Mouse (Mus musculus): ENCODE results near the gene Fam8a1. TPM values are rescaled to one million over a fixed set of nuclear protein-coding genes. Genes with fewer than 3 reads are reported as not detected.

The Fam8a1 gene
- polyA plus RNA-seq, 1 experiment: 16.9 TPM

- Histone ChIP-seq H3K4me1 (ENCODE audit: control insufficient read depth, insufficient read depth, low read length) (no peaks in the 10 kb centered on the region), H3K4me3 (replicated peaks; ENCODE audit: extremely low read depth, low read depth, low read length) (no peak overlapping the region)
- DNase-seq: no peak
- TF ChIP-seq CTCF (IDR thresholded peaks at IDR 0.05; ENCODE audit: insufficient read depth, low read length) (no peak), POLR2A (IDR thresholded peaks at IDR 0.05; ENCODE audit: borderline replicate concordance, extremely low read depth, low read depth, low read length) (no peak)
- WGBS: 86% methylated on average over 10 of the region's 10 CpGs
These were observed 28.5 kb upstream of the Fam8a1 start for GRCm38 (mm10) chr13:46640608-46641468.

- DNase-seq: no peak
- Histone ChIP-seq H3K4me1 (ENCODE audit: control insufficient read depth, insufficient read depth, low read length) (no peaks in the 10 kb centered on the region), H3K4me3 (replicated peaks; ENCODE audit: extremely low read depth, low read depth, low read length) (no peak overlapping the region)
- 87% methylated on average over 4 of the region's 4 CpGs for WGBS
- TF ChIP-seq CTCF (IDR thresholded peaks at IDR 0.05; ENCODE audit: insufficient read depth, low read length): peak; percentile 23; the same call in 1 of the 2 replicates
- TF ChIP-seq POLR2A (IDR thresholded peaks at IDR 0.05; ENCODE audit: borderline replicate concordance, extremely low read depth, low read depth, low read length): no peak
These were observed 27.0 kb upstream of the Fam8a1 start for GRCm38 (mm10) chr13:46642318-46642717.

DNA sequence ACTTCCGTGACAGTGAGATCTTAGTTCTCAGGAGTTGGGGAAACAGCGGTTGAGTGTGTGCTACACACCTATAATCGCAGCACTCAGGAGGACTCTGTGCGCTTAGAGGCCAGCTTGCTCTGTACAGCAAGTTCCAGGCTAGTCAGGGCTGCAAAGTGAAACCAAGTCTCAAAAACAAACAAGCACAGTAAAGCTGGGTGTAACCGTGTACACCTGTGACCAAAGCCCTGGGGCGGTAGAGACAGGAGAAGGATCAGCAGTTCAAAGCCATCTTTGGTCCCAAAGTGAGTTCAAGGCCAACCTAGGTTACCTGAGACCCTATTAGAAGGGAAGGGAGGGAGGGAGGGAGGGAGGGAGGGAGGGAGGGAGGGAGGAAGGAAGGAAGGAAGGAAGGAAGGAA lies 25.1 kb upstream of the Fam8a1 start:
- no peak for DNase-seq
- TF ChIP-seq POLR2A (IDR thresholded peaks at IDR 0.05; ENCODE audit: borderline replicate concordance, extremely low read depth, low read depth, low read length) (no peak), CTCF (IDR thresholded peaks at IDR 0.05; ENCODE audit: insufficient read depth, low read length) (no peak)
- Histone ChIP-seq H3K4me1 (ENCODE audit: control insufficient read depth, insufficient read depth, low read length) (no peaks in the 10 kb centered on the region), H3K4me3 (replicated peaks; ENCODE audit: extremely low read depth, low read depth, low read length) (no peak overlapping the region)
- WGBS: 73% methylated on average over 6 of the region's 6 CpGs

- TF ChIP-seq POLR2A (IDR thresholded peaks at IDR 0.05; ENCODE audit: borderline replicate concordance, extremely low read depth, low read depth, low read length) (no peak), CTCF (IDR thresholded peaks at IDR 0.05; ENCODE audit: insufficient read depth, low read length) (no peak)
- DNase-seq: no peak
- Histone ChIP-seq H3K4me3 (replicated peaks; ENCODE audit: extremely low read depth, low read depth, low read length) (no peak overlapping the region), H3K4me1 (ENCODE audit: control insufficient read depth, insufficient read depth, low read length) (no peaks in the 10 kb centered on the region)
- WGBS: 86% methylated on average over 6 of the region's 6 CpGs
These were observed 23.8 kb upstream of the Fam8a1 start for GRCm38 (mm10) chr13:46645476-46645875.

- Histone ChIP-seq H3K4me1 (ENCODE audit: control insufficient read depth, insufficient read depth, low read length) (no peaks in the 10 kb centered on the region), H3K4me3 (replicated peaks; ENCODE audit: extremely low read depth, low read depth, low read length) (no peak overlapping the region)
- TF ChIP-seq POLR2A (IDR thresholded peaks at IDR 0.05; ENCODE audit: borderline replicate concordance, extremely low read depth, low read depth, low read length) (no peak), CTCF (IDR thresholded peaks at IDR 0.05; ENCODE audit: insufficient read depth, low read length) (no peak)
- WGBS: 72% methylated on average over 7 of the region's 7 CpGs
- no peak for DNase-seq
These were observed 17.5 kb upstream of the Fam8a1 start for GRCm38 (mm10) chr13:46651853-46652252.

- WGBS: 79% methylated on average over 7 of the region's 7 CpGs
- no peak for DNase-seq
- Histone ChIP-seq H3K4me1 (ENCODE audit: control insufficient read depth, insufficient read depth, low read length) (no peaks in the 10 kb centered on the region), H3K4me3 (replicated peaks; ENCODE audit: extremely low read depth, low read depth, low read length) (no peak overlapping the region)
- TF ChIP-seq POLR2A (IDR thresholded peaks at IDR 0.05; ENCODE audit: borderline replicate concordance, extremely low read depth, low read depth, low read length): no peak
- no peak for TF ChIP-seq CTCF (IDR thresholded peaks at IDR 0.05; ENCODE audit: insufficient read depth, low read length)
These were observed 16.7 kb upstream of the Fam8a1 start for GRCm38 (mm10) chr13:46652671-46653070.

- 73% methylated on average over 4 of the region's 4 CpGs for WGBS
- TF ChIP-seq POLR2A (IDR thresholded peaks at IDR 0.05; ENCODE audit: borderline replicate concordance, extremely low read depth, low read depth, low read length): no peak
- no peak for TF ChIP-seq CTCF (IDR thresholded peaks at IDR 0.05; ENCODE audit: insufficient read depth, low read length)
These were observed 15.7 kb upstream of the Fam8a1 start for GRCm38 (mm10) chr13:46653671-46654070.

DNA sequence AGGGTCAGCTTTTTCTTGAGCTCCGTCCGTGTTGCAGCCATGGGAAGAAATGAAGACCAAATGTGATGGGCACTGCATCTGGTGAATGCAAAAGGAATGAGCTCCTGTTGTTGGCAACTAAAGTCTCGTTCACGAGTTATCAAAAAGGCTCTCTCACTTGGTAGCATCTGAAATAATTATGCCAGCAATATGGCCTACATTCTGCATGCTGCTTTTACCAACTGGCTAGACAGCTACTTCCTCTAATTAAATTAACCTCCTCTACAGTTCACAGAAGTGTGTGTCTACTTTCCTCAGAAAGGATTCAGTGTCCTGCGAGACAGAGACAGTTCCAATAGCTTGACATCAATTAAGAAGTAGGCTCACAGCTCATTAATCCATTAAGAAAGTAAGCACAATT lies 14.8 kb upstream of the Fam8a1 start:
- WGBS: 85% methylated on average over 5 of the region's 5 CpGs
- TF ChIP-seq POLR2A (IDR thresholded peaks at IDR 0.05; ENCODE audit: borderline replicate concordance, extremely low read depth, low read depth, low read length) (no peak), CTCF (IDR thresholded peaks at IDR 0.05; ENCODE audit: insufficient read depth, low read length) (no peak)
- Histone ChIP-seq H3K4me3 (replicated peaks; ENCODE audit: extremely low read depth, low read depth, low read length) (no peak overlapping the region), H3K4me1 (ENCODE audit: control insufficient read depth, insufficient read depth, low read length) (no peaks in the 10 kb centered on the region)
- DNase-seq: no peak

More at GRCm38 (mm10) chr13:46653671-46654070, 15.7 kb upstream of the Fam8a1 start:
- no peak overlapping the region for H3K4me3 ChIP-seq (replicated peaks; ENCODE audit: extremely low read depth, low read depth, low read length)
- DNase-seq: no peak
- H3K4me1 ChIP-seq (ENCODE audit: control insufficient read depth, insufficient read depth, low read length): no peaks in the 10 kb centered on the region

GRCm38 (mm10) chr13:46659211-46659610 lies 10.1 kb upstream of the Fam8a1 start:
- Histone ChIP-seq H3K4me3 (replicated peaks; ENCODE audit: extremely low read depth, low read depth, low read length) (no peak overlapping the region), H3K4me1 (ENCODE audit: control insufficient read depth, insufficient read depth, low read length) (no peaks in the 10 kb centered on the region)
- WGBS: 89% methylated on average over 5 of the region's 5 CpGs
- no peak for DNase-seq
- TF ChIP-seq POLR2A (IDR thresholded peaks at IDR 0.05; ENCODE audit: borderline replicate concordance, extremely low read depth, low read depth, low read length) (no peak), CTCF (IDR thresholded peaks at IDR 0.05; ENCODE audit: insufficient read depth, low read length) (no peak)

DNA sequence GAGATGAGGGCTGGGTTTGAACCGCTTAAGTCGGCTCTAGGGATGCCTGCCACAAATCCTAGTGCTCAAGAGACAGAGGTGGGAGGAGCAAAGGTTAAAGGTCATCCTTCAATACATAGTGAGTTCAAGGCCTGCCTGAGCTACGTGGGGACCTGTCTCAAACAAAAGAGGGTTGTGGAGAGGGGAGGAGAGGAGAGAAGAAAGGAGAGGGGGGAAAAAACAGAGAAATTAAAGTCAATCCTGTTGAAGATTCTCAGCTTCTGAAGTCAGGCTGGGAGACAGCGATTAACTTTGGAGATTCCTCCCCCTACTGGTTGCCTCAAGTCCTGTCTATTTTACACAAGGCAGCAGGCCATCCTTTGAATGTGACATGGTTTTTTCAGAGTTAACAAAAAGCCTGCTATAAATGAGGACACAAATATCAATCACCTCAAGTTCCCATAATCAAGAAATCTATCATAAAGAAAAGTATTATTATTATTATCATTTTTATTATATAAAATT lies 5.8 kb upstream of the Fam8a1 start:
- H3K4me1 ChIP-seq (ENCODE audit: control insufficient read depth, insufficient read depth, low read length): no peaks in the 10 kb centered on the region
- no peak for DNase-seq
- WGBS: 24% methylated on average over 4 of the region's 4 CpGs
- H3K4me3 ChIP-seq (replicated peaks; ENCODE audit: extremely low read depth, low read depth, low read length): no peak overlapping the region
- TF ChIP-seq CTCF (IDR thresholded peaks at IDR 0.05; ENCODE audit: insufficient read depth, low read length) (0 out of 2 replicates have a peak, but pooled peaks have one; percentile 18), POLR2A (IDR thresholded peaks at IDR 0.05; ENCODE audit: borderline replicate concordance, extremely low read depth, low read depth, low read length) (no peak)
